8 mouse cellular contexts compared by ENCODE assay signal in the genomic region with DNA sequence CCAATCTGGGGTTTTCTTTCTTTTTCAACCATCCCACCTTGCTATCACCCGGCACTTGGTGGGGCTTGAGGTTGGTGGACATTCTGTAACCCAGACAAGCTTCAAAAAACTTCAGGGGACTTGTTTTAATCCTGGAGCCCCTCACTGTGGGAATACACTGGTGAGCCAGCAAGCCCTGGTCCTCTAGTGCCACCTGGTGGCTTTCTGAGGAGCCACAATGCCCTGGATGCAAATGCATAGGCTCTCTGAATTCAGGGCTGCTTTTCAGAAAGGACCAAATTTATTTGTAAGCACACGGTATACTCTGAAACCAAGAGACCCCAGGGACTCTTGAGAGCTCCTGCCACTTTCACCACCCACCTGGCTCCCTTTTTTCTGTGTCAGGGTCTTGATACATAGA. TPM values are rescaled to one million over a fixed set of nuclear protein-coding genes. Genes with fewer than 3 reads are reported as not detected.
A peak's percentile ranks its signal among the peaks of the same experiment; 100 is the strongest.
DNase-seq lines count a peak whose midpoint lies in the region; ATAC-seq lines count a peak whose summit lies in the region.

No protein-coding gene starts in this region.

- DNase-seq in cerebellum, adult 18-20 months = peak; percentile 62 to 69
- DNase-seq in R1 (ENCODE audit: low read depth, low spot score) = peak; percentile 62
- DNase-seq in embryo, embryonic 11 days = peak; percentile 80
- DNase-seq in layer of hippocampus, postnatal 14 days (ENCODE audit: low spot score in 2 of 2) = peak; percentile 61 to 79
- peak; percentile 33 for DNase-seq in spleen, adult 12 weeks (ENCODE audit: low spot score)

- no peak for ATAC-seq in cerebellum, adult (ENCODE audit: insufficient number of reproducible peaks, low FRiP score, low TSS enrichment)
- ATAC-seq in heart, embryonic 16.5 days (replicated peaks; ENCODE audit: extremely low read depth, insufficient read depth, low FRiP score) = 0 out of 2 replicates have a peak, but pooled peaks have one; percentile 18
- peak; percentile 84 for ATAC-seq in megakaryocyte-erythroid progenitor cell, adult 5-6 weeks (replicated peaks; ENCODE audit: low FRiP score, low TSS enrichment, poor library complexity, severe bottlenecking)

- no peak overlapping the region for H3K9ac ChIP-seq in heart, embryonic 16.5 days (ENCODE audit: low read length)

- H3K27ac ChIP-seq in heart, embryonic 16.5 days (ENCODE audit: low read length) = no peak overlapping the region

- H3K27me3 ChIP-seq in heart, embryonic 16.5 days (ENCODE audit: control insufficient read depth, insufficient read depth, low read length) = no peaks in the 10 kb centered on the region

- H3K36me3 ChIP-seq in heart, embryonic 16.5 days (ENCODE audit: control insufficient read depth, insufficient read depth) = peaks cover 20% of the 10 kb centered on the region

- H3K4me2 ChIP-seq in heart, embryonic 16.5 days (ENCODE audit: low read depth, low read length) = no peak overlapping the region

- H3K9me3 ChIP-seq in heart, embryonic 16.5 days (replicated peaks; ENCODE audit: control insufficient read depth, low read length) = peaks cover 4% of the 10 kb centered on the region

- no peak overlapping the region for H3K4me3 ChIP-seq in heart, embryonic 16.5 days (ENCODE audit: low read length)

- H3K4me1 ChIP-seq in heart, embryonic 16.5 days (ENCODE audit: control insufficient read depth, insufficient read depth, low read length) = no peaks in the 10 kb centered on the region

- WGBS in heart, embryonic 16.5 days = 16% methylated on average over 2 of the region's 2 CpGs

RNA-seq across cellular contexts. Expression of a gene that starts 17.2 kb away (rescaled TPM):
- polyA plus RNA-seq in heart, embryonic 16.5 days (2015; fragmentation: Nextera tagmentation; extraction: Ambion mirVana) = 5.6 and 6.1 TPM in 2 replicates
- total RNA-seq in layer of hippocampus, postnatal 14 days (2021) = 10 to 100 TPM; 10.2 to 10.9 TPM
- total RNA-seq in megakaryocyte-erythroid progenitor cell, adult 5-6 weeks (2014; fragmentation: Nextera tagmentation) = 13.8 and 21.1 TPM in 2 replicates
- total RNA-seq in megakaryocyte-erythroid progenitor cell, adult 5-6 weeks (2017) = 16.2 and 31.5 TPM in 2 replicates

RNA-seq across cellular contexts. Expression of a gene that starts 23.3 kb away (rescaled TPM):
- polyA plus RNA-seq in heart, embryonic 16.5 days (2015; fragmentation: Nextera tagmentation; extraction: Ambion mirVana) = 7.1 and 8.2 TPM in 2 replicates
- 10 to 100 TPM; 97.4 to 97.9 TPM for total RNA-seq in layer of hippocampus, postnatal 14 days (2021)
- 2.4 and 5.0 TPM in 2 replicates for total RNA-seq in megakaryocyte-erythroid progenitor cell, adult 5-6 weeks (2014; fragmentation: Nextera tagmentation)
- total RNA-seq in megakaryocyte-erythroid progenitor cell, adult 5-6 weeks (2017) = 0.04 and 1.6 TPM in 2 replicates

RNA-seq across cellular contexts. Expression of a gene that starts 31.3 kb away (rescaled TPM):
- polyA plus RNA-seq in heart, embryonic 16.5 days (2015; fragmentation: Nextera tagmentation; extraction: Ambion mirVana) = not detected in 2 replicates
- total RNA-seq in layer of hippocampus, postnatal 14 days (2021) = 10 to 100 TPM; 76.0 to 76.9 TPM
- not detected in 2 replicates for total RNA-seq in megakaryocyte-erythroid progenitor cell, adult 5-6 weeks (2014; fragmentation: Nextera tagmentation)
- total RNA-seq in megakaryocyte-erythroid progenitor cell, adult 5-6 weeks (2017) = not detected in 2 replicates

Comparison
In these comparisons a context has a peak if more than half of its experiments do, and no peak if none do; other contexts are left out.
1. RNA of a gene that starts 23.3 kb away (total RNA-seq): 97.4 to 97.9 TPM in layer of hippocampus, postnatal 14 days; 0.04 to 5.0 TPM in megakaryocyte-erythroid progenitor cell, adult 5-6 weeks; every median in the first group is over 10 times any median in the second.
2. RNA of a gene that starts 31.3 kb away (total RNA-seq): 76.0 to 76.9 TPM in layer of hippocampus, postnatal 14 days; not detected in megakaryocyte-erythroid progenitor cell, adult 5-6 weeks; every median in the first group is over 10 times any median in the second.
3. Peak in every context shown above with its lines, with median percentiles within 50 percentile points of each other: DNase-seq.